Mouse (Mus musculus): ENCODE data around the gene Zfp780b. TPM values are rescaled to one million over a fixed set of nuclear protein-coding genes. Genes with fewer than 3 reads are reported as not detected.
"Not testable (repeated sequence)": the region's sequence is repeated elsewhere in the genome, so short reads cannot be mapped to it uniquely, and the experiment has no call there.

Gene Zfp780b
- 10 to 100 TPM in 25 of 26 experiments, 1 to 10 TPM in 1; 8.5 to 74.4 (median 32.7) TPM for total RNA-seq (2018; cell fraction: chromatin; rRNA removed)
- 10 to 100 TPM in 4 of 26 experiments, 1 to 10 TPM in 22; 1.8 to 13.2 (median 8.5) TPM for total RNA-seq (2018; cell fraction: cytosol; rRNA removed)
- 10 to 100 TPM in 18 of 26 experiments, 1 to 10 TPM in 8; 4.6 to 47.8 (median 15.9) TPM for total RNA-seq (2018; cell fraction: nucleus; rRNA removed)
- 6.2 to 8.0 TPM (median 7.8 TPM) in 3 replicates for polyA plus RNA-seq (2018)

DNA sequence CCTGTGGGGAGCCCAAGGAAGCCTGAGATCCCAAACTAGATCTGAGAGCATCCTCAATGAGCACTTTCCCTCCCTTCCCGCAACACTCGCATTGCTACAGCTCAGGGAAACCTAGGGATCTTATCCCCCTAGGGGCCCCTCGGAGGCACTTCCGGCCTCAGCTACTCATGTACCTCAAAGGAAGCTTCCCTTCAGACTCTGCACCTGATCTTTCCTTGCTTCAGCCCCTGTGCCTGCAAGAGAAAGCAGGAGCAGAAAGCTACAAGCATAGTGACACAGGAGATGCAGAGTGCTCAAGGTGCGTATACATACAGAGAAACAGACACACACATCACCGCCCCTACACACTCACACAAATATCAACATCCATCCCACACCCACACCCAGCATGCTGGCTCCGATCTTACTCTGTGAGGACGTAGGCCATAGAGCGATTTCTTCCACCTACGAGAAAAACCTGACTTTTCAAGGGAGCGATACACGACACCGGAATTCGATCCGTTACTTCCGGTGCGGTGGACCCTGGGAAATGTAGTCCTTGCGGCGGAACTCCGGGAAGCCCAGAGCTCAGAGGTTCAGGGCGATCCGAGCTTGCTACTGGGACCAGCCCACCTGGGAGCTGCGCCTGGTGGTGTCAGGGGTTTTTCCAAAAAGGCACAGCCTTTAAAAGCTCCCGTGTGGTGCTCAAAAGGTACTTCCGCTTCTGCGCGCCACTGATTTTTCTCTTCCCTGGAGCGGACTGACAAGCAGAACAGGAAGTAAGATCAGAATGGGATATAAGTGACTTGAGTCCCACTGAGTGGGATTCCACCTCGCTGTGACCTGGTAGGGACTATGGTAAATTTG, at the start of gene Zfp780b:
Gene Zfp780b (minus strand): TSS at position 489 of the 846 bp plus-strand sequence.
- Histone ChIP-seq H3K4me3 (ENCODE audit: inconsistent target) (peak within 1 kb of the TSS; percentile 97), H3K79me2 (ENCODE audit: inconsistent target) (peaks cover 42% of the 10 kb centered on the region), H3K27ac (peak within 1 kb of the TSS; percentile 97), H3K36me3 (ENCODE audit: inconsistent target) (peaks cover 5% of the 10 kb centered on the region; the same call in 1 of the 2 replicates)
- 0% methylated on average over 28 of the region's 29 CpGs for WGBS (ENCODE audit: missing documents)

DNA sequence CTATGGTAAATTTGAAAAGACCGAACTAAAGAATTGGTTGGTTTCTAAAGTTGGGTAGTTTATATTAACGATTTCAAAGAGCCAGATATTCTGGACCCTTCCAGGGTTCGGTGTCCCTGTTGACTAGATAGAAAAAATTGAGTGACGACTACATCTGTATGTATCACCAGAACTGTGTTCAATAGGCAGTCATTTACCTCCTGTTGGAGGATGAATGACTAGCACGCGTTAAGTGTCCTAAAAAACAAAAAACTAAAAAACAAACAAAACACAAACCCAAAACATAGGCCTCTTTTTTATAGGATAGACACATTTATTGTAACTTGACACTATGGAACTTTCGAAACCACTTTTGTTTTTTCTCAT, 35.5 kb upstream of the Zfp780b start:
- no peaks in the 10 kb centered on the region for H3K36me3 ChIP-seq (ENCODE audit: inconsistent target)
- 25% methylated on average over 7 of the region's 7 CpGs for WGBS (ENCODE audit: missing documents)
- peaks cover 9% of the 10 kb centered on the region; the same call in 1 of the 2 replicates for H3K79me2 ChIP-seq (ENCODE audit: inconsistent target)
- H3K4me3 ChIP-seq (ENCODE audit: inconsistent target) = peak overlapping the region; percentile 93
- peak overlapping the region; percentile 24; the same call in 1 of the 2 replicates for H3K27ac ChIP-seq

DNA sequence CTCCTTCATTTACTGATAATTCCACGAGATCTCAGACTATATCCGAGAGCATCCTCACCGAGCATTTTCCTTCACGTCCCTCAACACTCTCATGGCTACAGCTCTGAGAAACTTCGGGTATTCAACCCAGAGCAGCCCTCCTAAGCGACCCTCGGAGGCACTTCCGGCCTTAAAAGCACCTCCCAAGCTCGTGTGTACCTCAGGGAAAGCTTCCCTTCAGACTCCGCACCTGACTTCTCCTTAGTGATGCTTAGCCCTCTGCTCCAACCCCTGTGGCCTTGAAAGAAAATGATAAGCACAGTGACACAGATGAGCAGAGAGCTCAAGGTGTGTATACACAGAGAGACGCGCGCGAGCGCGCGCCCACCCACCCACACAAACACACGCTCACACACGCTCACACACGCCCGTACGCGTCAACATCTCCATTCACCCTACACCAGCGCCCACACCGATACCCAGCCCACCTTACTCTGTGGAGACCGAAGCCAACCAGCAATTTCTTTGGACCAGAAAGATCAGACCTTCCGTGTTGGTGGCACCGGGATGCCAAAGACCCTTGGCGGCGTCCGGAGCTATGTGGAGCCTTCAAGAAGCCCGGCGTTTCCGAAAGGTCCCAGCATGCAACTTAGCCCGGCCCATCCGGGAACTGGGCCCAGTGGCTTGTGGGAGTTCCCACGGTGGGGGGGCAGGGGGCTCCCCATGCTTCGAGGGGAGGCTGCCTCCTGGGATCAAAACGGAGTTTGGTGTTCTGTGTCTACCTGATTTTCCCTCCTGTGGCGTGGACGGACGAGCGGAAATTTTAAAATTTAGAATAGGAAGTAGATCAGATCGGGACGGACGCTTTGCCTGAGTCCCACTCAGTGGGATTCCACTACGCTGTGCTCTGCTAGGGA, 34.8 kb upstream of the Zfp780b start, which contains the start of gene Zfp850:
Gene Zfp850 (minus strand): TSS at position 567 of the 896 bp plus-strand sequence.
- H3K27ac ChIP-seq = peak within 1 kb of the TSS; percentile 24; the same call in 1 of the 2 replicates
- under 1% methylated on average over 45 of the region's 47 CpGs for WGBS (ENCODE audit: missing documents)
- no peaks in the 10 kb centered on the region for H3K36me3 ChIP-seq (ENCODE audit: inconsistent target)
- H3K79me2 ChIP-seq (ENCODE audit: inconsistent target) = peaks cover 9% of the 10 kb centered on the region; the same call in 1 of the 2 replicates
- H3K4me3 ChIP-seq (ENCODE audit: inconsistent target) = peak within 1 kb of the TSS; percentile 93

DNA sequence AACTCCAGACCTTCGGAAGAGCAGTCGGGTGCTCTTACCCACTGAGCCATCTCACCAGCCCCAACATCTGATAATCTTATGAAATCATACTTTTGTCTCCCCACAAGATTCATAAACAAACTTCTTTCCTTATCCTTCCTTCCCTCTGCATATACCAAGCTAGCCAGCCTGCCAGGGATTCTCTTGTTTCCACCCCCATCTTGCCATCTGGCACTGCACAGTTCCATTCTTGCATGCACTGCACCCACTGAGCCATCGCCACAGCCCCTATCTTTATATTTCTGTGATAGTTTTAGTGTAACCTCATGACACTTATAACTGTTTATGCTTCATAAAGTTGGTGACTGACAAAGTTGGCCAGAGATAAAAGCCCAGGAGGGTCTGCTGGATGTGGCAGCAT, 31.3 kb upstream of the Zfp780b start:
- H3K36me3 ChIP-seq (ENCODE audit: inconsistent target) = no peaks in the 10 kb centered on the region
- no peak overlapping the region for H3K27ac ChIP-seq
- H3K4me3 ChIP-seq (ENCODE audit: inconsistent target) = no peak overlapping the region
- WGBS (ENCODE audit: missing documents) = 100% methylated on average over 3 of the region's 3 CpGs
- H3K79me2 ChIP-seq (ENCODE audit: inconsistent target) = peaks cover 9% of the 10 kb centered on the region; the same call in 1 of the 2 replicates

DNA sequence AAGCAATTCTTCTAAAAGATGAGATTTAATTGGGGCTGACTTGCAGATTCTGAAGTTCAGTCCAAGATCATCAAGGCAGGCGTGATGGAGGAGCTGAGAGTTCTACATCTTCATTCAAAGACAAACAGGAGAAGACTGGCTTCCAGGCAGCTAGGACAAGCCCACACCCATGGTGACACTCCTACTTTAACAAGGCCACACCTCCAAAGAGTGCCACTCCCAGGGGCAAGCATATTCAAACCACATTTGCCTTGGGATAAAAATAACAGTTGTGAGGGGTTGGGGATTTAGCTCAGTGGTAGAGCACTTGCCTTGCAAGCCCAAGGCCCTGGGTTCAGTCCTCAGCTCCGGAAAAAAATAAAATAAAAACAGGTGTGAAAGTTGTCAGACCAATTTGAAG, 3.2 kb upstream of the Zfp780b start:
- H3K27ac ChIP-seq = no peak overlapping the region
- peaks cover 18% of the 10 kb centered on the region for H3K79me2 ChIP-seq (ENCODE audit: inconsistent target)
- no peak overlapping the region for H3K4me3 ChIP-seq (ENCODE audit: inconsistent target)
- no peaks in the 10 kb centered on the region for H3K36me3 ChIP-seq (ENCODE audit: inconsistent target)
- 80% methylated on average over 1 of the region's 2 CpGs for WGBS (ENCODE audit: missing documents)

DNA sequence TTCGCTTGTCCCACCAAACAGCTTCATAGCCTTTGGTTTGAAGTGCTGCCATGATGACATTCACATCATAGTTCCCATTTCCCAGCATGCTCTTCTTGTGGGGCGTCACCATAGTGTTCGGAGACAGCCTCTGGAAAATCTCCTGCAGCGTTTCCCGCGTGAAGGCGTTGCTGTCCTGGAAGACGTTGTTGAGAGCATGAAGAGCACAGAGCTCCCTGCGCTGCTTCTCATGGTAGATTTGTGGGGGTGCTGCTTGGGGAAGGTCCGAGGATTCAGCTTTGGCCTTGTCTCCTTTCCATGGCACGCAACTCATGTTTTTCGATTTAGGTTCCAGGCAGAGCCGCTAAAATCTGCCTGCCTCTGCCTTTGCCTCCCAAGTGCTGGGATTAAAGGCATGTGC, 29.5 kb downstream of the Zfp780b start:
- H3K79me2 ChIP-seq (ENCODE audit: inconsistent target); H3K27ac ChIP-seq; H3K36me3 ChIP-seq (ENCODE audit: inconsistent target); H3K4me3 ChIP-seq (ENCODE audit: inconsistent target): not testable (repeated sequence)
- WGBS (ENCODE audit: missing documents) = 94% methylated on average over 9 of the region's 13 CpGs

DNA sequence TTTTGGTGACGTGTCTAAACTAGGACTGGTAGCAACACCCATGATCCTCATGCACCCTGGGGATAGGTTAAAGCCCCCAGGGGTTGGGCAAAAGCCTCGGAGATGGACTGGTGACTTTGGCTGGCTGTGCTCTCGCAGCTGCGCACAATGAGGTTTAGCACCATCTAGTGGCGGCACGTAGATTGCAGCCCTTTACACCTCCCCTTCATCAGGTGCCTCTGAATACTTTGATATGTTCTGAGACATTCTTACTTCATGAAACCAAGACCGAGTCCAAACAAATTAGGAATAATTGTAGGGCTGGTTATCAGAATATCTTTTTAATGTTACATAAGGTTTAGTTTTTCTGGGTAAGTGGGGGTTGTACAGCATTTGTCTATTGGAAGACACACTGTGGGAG, 37.1 kb downstream of the Zfp780b start:
- not testable (repeated sequence) for H3K4me3 ChIP-seq (ENCODE audit: inconsistent target); H3K79me2 ChIP-seq (ENCODE audit: inconsistent target); H3K27ac ChIP-seq; H3K36me3 ChIP-seq (ENCODE audit: inconsistent target)
- 29% methylated on average over 3 of the region's 7 CpGs for WGBS (ENCODE audit: missing documents)

DNA sequence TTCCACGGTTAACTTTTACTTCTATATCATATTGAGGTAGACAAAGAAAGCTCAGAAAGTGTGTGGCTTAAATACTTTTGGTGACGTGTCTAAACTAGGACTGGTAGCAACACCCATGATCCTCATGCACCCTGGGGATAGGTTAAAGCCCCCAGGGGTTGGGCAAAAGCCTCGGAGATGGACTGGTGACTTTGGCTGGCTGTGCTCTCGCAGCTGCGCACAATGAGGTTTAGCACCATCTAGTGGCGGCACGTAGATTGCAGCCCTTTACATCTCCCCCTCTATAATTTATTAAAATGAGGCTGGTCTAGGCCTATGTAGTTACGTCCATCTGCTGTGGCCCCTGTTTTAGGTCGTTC, 45.2 kb downstream of the Zfp780b start:
- not testable (repeated sequence) for H3K27ac ChIP-seq; H3K79me2 ChIP-seq (ENCODE audit: inconsistent target); H3K36me3 ChIP-seq (ENCODE audit: inconsistent target); H3K4me3 ChIP-seq (ENCODE audit: inconsistent target)
- no CpG with 5 or more reads among the region's 9 CpGs for WGBS (ENCODE audit: missing documents)

DNA sequence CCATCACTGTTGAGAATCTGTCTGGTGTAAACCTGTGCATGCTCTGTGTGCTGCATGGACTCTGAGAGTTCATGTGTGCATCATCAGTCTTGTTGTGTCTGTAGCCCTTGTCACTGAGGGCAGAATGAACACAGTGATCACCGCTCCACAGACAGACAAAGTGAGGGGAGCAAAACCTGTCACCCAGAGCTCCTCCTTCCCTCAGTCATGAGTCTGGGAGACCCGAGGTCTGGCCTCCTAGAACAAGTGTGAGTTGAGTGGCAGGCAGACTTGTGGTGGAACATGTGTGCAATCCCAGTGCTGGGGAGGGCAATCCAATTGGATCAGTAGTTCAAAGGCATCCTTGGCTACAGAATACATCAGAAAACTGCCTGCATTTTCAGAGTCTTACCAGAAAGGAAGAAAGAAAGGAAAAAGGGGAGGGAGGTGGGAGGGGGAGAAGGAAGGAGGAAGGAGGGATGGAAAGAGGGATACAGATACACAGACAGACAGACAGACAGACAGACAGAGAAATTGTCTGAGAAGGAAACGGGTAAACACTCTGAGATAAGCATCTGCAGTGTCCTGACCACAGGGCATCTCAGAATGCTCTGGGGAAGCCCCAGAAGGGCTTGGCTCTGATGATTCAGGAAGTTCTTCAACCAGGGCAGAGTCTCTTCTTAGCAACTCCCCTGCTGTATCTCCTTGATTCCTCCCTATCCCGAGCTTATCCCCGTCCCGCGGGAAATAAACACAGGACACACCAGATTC, 45.7 kb downstream of the Zfp780b start:
- Histone ChIP-seq H3K4me3 (ENCODE audit: inconsistent target) (no peak overlapping the region), H3K79me2 (ENCODE audit: inconsistent target) (no peaks in the 10 kb centered on the region), H3K27ac (no peak overlapping the region), H3K36me3 (ENCODE audit: inconsistent target) (no peaks in the 10 kb centered on the region)
- 31% methylated on average over 3 of the region's 7 CpGs for WGBS (ENCODE audit: missing documents)

DNA sequence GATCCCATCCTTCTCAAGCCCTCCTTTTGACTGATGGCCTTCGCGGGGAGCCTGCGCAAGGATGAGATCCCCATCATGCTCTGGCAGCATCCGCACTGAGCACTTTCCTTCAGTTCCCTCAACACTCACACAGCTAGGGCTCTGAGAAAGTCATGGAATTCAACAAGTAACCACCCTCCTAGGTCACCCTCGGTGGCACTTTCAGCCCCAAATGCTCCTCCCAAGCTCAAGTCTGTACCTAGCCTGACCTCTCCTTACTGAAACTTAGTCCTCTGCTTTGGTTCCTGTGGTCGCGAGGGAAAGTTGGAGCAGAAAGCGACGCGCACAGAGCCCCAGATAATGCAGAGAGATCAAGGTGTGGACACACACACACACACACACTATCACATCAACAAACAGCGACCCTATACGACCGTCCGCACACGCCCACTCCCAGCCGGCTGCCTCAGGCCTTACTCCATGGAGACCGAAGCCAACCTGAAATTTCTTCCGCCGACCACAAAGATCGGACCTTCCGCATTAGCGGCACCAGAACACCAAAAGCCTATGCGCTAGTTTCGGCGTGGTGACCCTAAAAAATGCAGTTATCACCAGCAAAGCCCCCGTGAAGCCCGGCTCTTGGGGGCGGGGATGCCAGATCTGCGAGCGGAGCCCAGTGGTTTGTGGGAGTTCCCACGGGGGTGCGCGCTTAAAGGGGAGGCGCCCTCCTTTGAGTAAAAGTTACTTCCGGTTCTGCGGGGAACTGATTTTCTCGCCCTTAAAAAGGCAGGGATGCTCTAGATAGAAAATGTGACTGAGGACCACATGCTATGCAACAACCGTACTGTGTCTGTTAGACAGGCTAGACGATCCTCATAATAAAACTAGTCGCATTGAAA, 49.9 kb downstream of the Zfp780b start, which contains the start of gene Zfp974:
Gene Zfp974 (minus strand): TSS at position 643 of the 878 bp plus-strand sequence.
- Histone ChIP-seq H3K27ac (peak within 1 kb of the TSS; percentile 15; the same call in 1 of the 2 replicates), H3K36me3 (ENCODE audit: inconsistent target) (no peaks in the 10 kb centered on the region), H3K4me3 (ENCODE audit: inconsistent target) (peak within 1 kb of the TSS; percentile 80), H3K79me2 (ENCODE audit: inconsistent target) (no peaks in the 10 kb centered on the region)
- WGBS (ENCODE audit: missing documents) = 8% methylated on average over 38 of the region's 40 CpGs

DNA sequence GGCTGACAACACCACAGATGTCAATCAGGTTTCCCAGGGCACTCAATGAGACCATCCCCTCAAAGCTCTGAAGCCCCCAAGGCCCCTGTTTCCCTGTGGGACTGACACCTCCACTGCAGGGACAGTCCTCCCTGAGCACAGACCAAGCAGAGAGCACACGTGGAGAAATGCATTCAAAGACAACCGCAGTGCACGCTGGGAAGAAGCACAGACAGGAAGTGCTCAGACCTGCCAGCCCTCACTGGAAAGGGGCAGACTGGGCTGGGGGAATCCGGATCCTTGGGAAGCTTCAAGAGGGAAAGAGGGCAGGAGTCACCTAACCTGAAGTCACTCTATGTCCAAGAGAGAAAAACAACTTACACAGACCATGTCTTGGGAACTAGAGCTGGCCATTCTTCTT, 51.9 kb downstream of the Zfp780b start:
- H3K79me2 ChIP-seq (ENCODE audit: inconsistent target); H3K27ac ChIP-seq; H3K4me3 ChIP-seq (ENCODE audit: inconsistent target); H3K36me3 ChIP-seq (ENCODE audit: inconsistent target): not testable (repeated sequence)
- WGBS (ENCODE audit: missing documents) = 30% methylated on average over 3 of the region's 4 CpGs

DNA sequence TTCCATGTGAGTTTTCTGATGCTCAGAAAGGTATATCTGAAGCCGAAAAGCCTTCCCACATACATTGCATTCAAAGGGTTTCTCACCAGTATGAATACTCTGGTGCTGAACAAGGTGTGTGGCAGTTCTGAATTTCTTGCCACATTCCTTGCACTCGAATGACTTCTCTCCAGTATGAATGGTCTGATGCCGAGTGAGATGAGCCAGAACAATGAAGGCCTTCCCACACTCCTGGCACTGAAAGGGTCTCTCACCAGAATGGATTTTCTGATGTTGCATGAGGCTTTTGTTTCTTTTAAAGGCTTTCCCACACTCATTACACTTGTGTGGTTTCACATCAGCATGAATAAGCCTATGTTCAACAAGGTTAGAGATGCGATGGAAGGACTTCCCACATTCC, 68.0 kb downstream of the Zfp780b start:
- H3K79me2 ChIP-seq (ENCODE audit: inconsistent target); H3K36me3 ChIP-seq (ENCODE audit: inconsistent target); H3K27ac ChIP-seq; H3K4me3 ChIP-seq (ENCODE audit: inconsistent target): not testable (repeated sequence)
- WGBS (ENCODE audit: missing documents) = 87% methylated on average over 3 of the region's 4 CpGs

All from macrophage (primary cell).